Mouse (Mus musculus): ENCODE results near the gene Zfp385a.

DNA sequence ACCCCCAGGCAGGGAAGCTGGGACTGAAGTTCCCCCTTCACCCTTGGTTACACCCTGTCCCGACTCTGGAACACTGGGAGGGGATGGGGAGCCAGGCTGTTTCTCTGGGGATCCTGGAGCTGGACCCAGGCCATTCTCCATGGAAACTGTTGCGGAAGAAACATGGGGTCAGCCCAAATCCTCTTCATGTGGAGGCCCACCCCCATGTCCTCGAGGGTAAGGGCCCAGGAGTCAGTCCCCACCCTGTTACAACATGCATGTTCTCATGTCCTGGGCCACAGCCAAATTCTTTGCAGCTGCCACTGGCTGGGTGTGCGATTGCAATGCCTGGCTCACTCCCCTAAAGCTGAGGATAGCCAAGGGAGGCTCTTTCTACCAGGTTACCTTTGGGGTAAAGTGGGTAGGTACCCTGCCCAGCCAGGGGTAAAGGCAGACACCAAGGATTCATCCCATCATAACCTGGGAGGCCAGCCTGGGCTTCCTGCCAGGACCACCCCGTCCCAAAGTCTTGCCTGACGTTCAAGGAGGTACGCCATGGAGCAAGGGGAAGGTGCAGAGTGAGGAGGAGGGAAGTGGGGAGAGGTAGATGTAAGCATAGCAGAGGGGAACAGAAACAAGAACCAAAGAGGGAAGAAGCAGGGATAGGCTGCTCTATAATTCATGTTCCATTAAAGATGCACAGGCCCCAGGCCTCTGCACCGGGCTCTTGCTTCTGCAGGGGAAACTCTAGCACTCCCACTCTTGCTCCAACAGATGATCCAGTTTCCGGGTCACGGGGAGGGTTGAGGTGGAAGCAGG is 23.7 kb downstream of the Zfp385a start:
- no peak for TF ChIP-seq POLR2A (IDR thresholded peaks at IDR 0.05; ENCODE audit: low read depth, low read length)
- no peak for TF ChIP-seq GABPA (IDR thresholded peaks at IDR 0.05; ENCODE audit: insufficient replicate concordance, low read depth, low read length)
- TF ChIP-seq CTCF (conservative IDR thresholded peaks at IDR 0.05 in 1 of 2, IDR thresholded peaks at IDR 0.05 in 1 of 2; ENCODE audit: low read depth in 2 of 2, low read length in 2 of 2): no peak
- TF ChIP-seq RAD21 (IDR thresholded peaks at IDR 0.05; ENCODE audit: low read depth, low read length): no peak
- TF ChIP-seq USF1 (IDR thresholded peaks at IDR 0.05; ENCODE audit: low read depth, low read length): no peak
- no peak for TF ChIP-seq KAT2A (IDR thresholded peaks at IDR 0.05; ENCODE audit: insufficient replicate concordance, low read length)
- TF ChIP-seq UBTF (IDR thresholded peaks at IDR 0.05; ENCODE audit: low read depth, low read length): no peak
- TF ChIP-seq JUND (conservative IDR thresholded peaks at IDR 0.05; ENCODE audit: low read depth, low read length): no peak
- TF ChIP-seq EP300 (IDR thresholded peaks at IDR 0.05; ENCODE audit: low read length): no peak
- TF ChIP-seq HCFC1 (IDR thresholded peaks at IDR 0.05; ENCODE audit: low read depth, low read length): no peak
- TF ChIP-seq JUN (IDR thresholded peaks at IDR 0.05; ENCODE audit: insufficient read depth, low read depth, low read length): no peak
- no peak for TF ChIP-seq MXI1 (IDR thresholded peaks at IDR 0.05; ENCODE audit: low read depth, low read length)
- TF ChIP-seq NRF1 (IDR thresholded peaks at IDR 0.05; ENCODE audit: low read depth, low read length): no peak

Data from CH12.LX (cell line).